Mouse (Mus musculus) cerebellum, adult 9-10 months (tissue): ENCODE measurements around the gene 2310061I04Rik.

Experiments used
- DNase-seq: peaks from one replicate; pipeline ENCODE4 v3.0.0; 2022

2310061I04Rik gene

GRCm38 (mm10) chr17:35869346-35870067, 27.7 kb downstream of the 2310061I04Rik start:
- no peak for DNase-seq

DNA sequence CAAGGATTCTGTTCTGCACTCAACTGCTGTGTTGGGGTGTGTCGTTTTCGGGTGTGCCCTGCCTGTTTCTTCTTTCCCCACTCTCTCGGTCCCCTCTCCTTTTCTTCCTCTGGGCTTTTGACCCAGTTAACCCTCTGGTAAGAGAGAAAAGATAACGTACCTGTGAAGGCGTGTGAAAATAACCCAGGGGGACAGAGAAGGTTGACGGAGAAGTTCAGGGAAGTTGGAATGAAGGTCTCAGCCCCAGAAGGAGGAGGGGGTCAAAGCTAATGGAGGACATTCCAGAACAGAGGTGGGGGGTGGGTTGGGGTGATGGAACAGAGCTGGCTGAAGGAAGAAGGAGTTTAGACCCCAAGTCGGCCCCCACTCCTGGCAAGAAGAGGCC, 28.3 kb downstream of the 2310061I04Rik start:
- no peak for DNase-seq

- DNase-seq, result no peak
Observed at GRCm38 (mm10) chr17:35868165-35868820, 28.9 kb downstream of the 2310061I04Rik start.

DNA sequence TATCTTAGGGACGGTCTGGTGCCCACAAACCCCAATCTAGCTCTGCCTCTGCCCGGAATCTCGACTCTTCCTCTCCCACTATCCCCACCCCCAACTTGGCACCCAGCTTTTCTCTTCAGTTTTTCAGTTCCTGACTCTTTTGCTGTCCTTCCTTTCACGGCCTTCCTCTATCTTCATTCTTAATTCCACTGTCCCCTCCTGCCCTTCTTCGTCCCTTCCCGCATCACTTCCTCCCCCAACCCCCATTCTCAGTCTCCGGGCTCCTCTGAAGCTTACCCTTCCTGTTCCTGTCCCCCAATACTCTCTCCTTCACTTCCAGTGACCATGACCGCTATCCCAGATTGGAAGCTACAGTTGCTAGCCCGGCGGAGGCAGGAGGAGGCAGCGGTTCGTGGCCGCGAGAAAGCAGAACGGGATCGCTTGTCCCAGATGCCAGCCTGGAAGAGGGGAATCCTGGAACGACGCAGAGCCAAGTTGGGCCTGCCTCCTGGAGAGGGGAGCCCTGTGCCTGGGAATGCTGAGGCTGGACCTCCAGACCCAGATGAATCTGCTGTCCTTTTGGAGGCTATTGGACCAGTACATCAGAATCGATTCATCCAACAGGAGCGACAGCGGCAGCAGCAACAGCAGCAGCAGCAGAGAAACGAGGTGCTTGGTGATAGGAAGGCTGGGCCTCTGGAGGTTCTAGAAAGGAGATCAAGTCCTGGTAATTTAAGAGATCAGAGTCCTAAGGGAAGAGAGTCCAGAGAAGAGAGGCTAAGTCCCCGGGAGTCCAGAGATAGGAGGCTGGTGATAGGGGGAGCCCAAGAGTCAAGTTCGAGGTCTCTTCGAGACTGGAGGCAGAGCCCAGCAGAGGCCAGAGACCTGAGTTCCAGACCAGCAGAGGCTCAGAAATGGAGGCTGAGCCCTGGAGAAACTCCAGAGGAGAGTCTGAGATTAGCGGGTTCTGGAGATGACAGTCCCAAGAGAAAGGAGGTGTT, 30.0 kb downstream of the 2310061I04Rik start:
- no peak for DNase-seq

GRCm38 (mm10) chr17:35866281-35866831, 30.9 kb downstream of the 2310061I04Rik start:
- DNase-seq, result no peak

DNA sequence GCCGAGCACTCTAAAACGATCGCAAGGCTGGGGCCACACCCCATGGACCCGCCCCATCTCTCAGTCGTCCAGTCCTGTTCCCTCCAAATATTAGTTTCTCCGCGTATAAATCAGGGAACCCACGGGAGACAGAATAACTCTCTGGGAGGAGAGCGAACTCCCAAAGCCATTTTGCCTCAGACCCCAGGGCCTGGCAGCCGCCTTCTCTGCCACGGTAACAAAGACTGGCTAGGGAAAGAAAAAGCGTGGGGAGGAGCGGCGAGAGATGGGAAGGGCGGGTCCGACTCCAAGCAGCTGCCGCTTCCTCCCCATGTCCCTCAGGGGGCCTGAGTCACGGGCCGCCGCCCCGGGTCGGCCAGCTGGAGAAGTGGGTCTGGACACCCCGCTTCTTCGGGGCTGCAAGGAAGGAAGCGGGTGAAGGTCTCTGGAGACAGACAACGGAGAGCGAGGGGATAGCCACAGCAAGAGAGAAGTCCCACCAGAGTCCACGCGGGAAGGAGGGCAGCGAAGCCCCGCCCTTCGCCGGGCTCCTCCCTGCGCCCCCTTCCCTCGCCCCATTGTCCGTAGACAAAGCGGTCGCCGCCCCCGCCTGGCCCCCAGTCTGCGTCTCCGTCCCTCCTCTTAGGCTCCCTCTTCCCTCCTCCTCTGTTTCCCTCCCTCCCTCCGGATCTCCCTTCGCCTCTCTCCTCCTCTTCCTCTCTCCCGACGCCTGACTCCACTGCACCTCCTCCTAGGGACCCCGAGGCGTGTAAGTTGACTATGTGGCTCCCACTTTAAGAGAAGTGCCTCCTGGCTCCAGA, 31.6 kb downstream of the 2310061I04Rik start, which contains the start of gene Ppp1r18:
Ppp1r18 (plus strand) TSS at position 113 of the 800 bp plus-strand sequence.
- DNase-seq, result no peak

GRCm38 (mm10) chr17:35864832-35865353, 32.3 kb downstream of the 2310061I04Rik start:
- no peak for DNase-seq

GRCm38 (mm10) chr17:35861198-35861857, 35.9 kb downstream of the 2310061I04Rik start, which contains the start of gene Nrm:
Gene Nrm (plus strand): TSS chr17:35861318.
- DNase-seq, result peak; percentile 87

- no peak for DNase-seq
Observed at GRCm38 (mm10) chr17:35860831-35861197, 36.4 kb downstream of the 2310061I04Rik start.

DNA sequence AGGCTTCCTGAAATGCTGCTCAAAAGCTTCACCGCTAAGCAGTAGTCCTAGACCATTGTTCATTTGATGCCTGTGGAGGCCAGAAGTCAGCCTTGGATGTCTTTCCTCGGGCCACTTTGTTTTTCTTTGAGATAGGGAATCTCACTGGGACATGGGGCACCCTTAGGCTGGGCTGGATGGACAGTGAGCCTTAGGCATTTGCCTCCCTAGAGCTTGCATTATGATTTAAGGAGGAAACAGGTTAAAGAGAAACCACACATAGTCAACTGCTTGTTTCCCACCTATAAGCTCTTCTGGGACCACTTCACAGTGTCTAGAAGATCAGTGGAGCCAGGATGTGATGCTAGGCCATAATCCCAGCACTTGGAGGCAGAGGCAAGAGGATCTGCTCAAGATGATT, 37.4 kb downstream of the 2310061I04Rik start:
- DNase-seq, result peak; percentile 33

DNA sequence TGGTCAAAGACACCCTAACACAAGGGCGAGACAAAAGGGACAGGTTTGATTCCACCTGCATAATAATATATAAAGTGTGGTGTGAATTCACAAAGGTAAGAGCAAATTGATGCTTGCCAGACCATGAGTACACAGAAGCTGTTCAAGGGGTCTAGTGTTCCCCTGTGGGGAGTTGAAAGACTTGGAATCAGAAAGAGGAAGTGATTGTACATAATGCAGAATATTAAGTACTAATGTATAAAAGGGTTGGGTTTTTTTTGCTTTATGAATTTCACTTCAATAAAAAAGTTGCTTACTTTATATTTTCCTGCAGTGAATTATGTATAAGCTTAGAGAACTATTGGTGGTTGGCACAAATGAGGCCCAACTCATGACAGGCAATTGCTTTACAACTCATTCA, 37.9 kb downstream of the 2310061I04Rik start:
- DNase-seq, result peak; percentile 21

DNA sequence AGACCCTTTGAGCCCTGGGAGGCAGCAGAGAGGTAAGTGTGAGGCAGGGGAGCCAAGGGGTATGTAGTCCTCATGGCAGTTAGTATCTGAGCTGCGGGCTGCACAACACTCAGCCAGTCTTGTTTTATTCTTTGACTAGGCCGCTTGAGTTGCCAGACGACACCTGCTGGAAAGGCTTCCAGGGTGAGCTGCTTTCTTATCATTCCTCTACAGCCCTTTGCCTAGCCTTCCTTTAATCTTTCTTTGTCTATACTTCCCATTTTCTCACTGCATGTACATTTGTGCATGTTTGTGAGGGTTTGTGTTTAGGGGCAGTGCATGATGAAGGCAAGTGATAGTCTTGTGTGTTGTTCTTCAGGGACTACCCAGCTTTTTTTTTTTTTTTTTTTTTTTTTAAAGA, 46.3 kb downstream of the 2310061I04Rik start:
- no peak for DNase-seq

GRCm38 (mm10) chr17:35848112-35848511, 49.1 kb downstream of the 2310061I04Rik start:
- DNase-seq, result no peak

GRCm38 (mm10) chr17:35843514-35843913, 53.7 kb downstream of the 2310061I04Rik start:
- no peak for DNase-seq
